Mouse (Mus musculus): ENCODE data around the gene 2410015M20Rik.
A peak's percentile ranks its signal among the peaks of the same experiment; 100 is the strongest.
"Not testable (repeated sequence)": the region's sequence is repeated elsewhere in the genome, so short reads cannot be mapped to it uniquely, and the experiment has no call there.

The 2410015M20Rik gene

DNA sequence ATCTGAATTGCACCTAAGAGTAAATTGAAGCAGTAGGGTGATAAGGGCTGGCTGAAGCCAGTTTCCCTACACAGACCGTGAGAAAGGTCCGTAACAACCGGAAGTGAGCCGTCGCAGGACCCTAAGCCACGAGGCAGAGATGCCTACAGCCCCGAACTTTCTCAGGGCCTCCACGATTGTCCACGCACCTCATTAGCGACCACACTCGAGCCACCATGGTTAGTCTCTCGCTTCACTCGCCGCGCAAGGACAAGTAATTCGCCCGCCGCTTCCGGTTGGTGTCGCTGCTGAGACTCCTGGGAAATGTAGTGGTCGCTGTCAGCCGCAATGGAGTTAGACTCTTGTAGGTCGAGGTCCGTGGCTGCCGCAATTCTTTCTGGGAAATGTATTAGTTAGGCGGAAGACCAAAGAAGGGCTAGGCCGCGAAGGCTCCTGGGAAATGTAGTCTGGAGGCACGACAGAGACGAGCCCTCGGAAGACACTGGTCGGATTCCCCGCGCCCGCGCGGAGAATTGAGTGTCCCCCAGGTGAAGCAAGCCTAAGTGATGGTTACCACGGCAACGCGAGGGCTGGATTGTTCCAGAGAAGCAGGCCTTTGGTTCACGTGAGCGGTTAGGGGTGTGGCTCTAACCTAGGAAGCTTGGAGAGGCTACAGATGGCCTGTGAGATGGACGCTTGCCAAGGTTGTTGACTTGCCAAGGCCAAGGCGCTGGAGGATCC is at the start of gene 2410015M20Rik:
Gene 2410015M20Rik (minus strand): TSS at position 320 of the 720 bp plus-strand sequence.
- peak; percentile 91 for DNase-seq (ENCODE audit: low read depth, low spot score)

- DNase-seq (ENCODE audit: low read depth, low spot score), result no peak
Measured at GRCm38 (mm10) chr17:56656171-56656570, 46.6 kb upstream of the 2410015M20Rik start.

DNA sequence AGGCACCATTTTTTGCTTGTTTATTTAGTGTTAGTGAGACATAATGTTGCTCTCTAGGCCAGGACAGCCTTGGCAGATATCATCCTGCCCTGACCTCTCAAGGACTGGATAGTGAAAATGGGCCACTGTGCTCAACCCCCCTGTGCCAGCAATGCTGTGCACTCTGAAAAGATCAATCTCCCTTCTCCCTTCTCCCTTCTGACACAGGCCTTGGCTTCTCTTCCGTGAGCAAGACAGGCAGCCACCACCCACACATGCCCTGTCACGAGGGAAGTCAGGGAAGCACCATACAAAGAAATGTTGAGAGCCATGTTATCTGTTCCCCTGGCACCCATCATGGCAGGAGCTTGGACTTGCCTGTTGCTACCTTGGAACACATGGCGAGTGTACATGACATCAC is 45.7 kb upstream of the 2410015M20Rik start:
- no peak for DNase-seq (ENCODE audit: low read depth, low spot score)

- no peak for DNase-seq (ENCODE audit: low read depth, low spot score)
Measured at GRCm38 (mm10) chr17:56654771-56655170, 45.2 kb upstream of the 2410015M20Rik start.

DNA sequence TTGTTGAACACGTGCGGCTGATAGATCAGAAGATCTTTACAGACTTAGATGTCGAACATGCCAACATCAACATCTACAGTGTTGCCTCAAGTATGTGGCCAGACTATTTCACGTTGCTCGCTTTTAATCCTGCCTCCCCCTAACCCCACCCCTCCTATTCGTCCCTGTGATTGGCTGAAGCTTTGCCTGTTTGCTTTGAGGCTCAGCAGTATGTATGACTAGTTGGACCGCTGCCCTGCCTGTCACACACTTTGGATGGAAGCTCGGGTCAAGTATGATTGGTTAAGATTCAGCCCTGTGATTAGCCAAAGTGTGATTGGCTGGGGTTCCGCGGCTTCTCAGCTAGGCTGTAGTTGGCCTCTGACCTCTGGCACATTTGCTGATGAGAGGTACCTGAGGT is 42.2 kb upstream of the 2410015M20Rik start:
- no peak for DNase-seq (ENCODE audit: low read depth, low spot score)

- DNase-seq (ENCODE audit: low read depth, low spot score), result no peak
Measured at GRCm38 (mm10) chr17:56647546-56647945, 38.0 kb upstream of the 2410015M20Rik start.

GRCm38 (mm10) chr17:56643237-56643636 is 33.7 kb upstream of the 2410015M20Rik start:
- DNase-seq (ENCODE audit: low read depth, low spot score), result no peak

GRCm38 (mm10) chr17:56634023-56634422 is 24.5 kb upstream of the 2410015M20Rik start:
- no peak for DNase-seq (ENCODE audit: low read depth, low spot score)

DNA sequence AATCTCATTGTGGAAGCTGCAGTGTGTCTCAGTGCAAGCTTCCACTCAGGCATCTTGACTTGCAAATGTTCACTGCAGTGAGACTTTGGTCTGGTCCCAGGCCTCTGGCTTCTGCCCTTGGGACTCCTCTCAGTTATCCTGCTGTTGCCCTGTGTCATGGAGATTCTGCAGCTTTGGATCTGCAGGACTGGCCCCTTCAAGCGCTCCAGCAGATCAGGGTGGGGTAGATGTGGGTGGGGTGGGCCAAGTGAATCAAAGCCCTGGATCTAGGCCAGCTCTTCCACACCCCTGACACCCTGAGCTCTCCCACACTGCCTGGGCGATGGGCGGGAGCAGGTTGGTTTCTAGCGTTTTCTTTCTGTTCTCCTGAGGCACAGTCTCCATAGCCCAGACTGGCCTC is 22.2 kb upstream of the 2410015M20Rik start:
- no peak for DNase-seq (ENCODE audit: low read depth, low spot score)

DNA sequence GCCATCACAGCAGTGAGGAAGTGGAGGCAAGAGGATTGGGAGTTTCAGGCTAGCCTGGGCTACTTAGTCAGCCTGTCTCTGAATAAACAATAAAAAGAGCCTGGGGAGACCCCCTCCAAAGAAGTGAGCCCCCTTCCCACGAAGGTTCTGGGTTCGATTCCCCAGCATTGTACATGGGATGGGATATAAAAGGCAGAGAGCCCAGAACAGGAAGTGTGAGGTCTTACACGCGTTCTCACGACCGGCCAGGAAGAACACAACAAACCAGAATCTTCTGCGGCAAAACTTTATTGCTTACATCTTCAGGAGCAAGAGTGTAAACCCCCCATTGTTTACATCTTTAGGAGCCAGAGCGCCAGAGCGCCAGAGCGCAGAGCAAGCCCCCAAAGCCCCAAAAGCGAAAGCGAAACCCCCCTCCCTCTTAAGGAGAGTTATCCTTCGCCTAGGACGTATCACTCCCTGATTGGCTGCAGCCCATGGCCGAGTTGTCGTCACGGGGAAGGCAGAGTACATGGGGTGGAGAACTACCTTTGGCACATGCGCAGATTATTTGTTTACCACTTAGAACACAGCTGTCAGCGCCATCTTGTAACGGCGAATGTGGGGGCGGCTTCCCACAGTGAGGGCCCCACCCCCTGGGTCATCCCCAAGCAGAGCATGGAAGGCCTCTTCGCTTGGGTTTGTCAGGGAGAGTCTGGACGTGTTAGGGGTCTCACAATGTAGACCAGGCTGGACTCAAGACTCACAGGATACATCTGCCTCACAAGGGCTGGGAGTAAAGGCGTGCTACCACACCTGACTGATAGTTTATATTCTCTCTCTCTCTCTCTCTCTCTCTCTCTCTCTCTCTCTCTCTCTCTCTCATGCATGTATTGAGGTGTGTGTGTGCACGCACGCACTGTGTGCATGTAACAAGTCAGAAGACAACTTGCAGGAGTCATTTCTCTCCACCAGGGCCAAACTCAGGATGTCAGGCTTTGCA is 20.5 kb upstream of the 2410015M20Rik start:
- DNase-seq (ENCODE audit: low read depth, low spot score), result not testable (repeated sequence)

GRCm38 (mm10) chr17:56627530-56628277 is 18.1 kb upstream of the 2410015M20Rik start, which contains the start of gene Catsperd:
Catsperd (plus strand) TSS chr17:56628143.
- no peak for DNase-seq (ENCODE audit: low read depth, low spot score)

GRCm38 (mm10) chr17:56626754-56627470 is 17.3 kb upstream of the 2410015M20Rik start, which contains the start of gene Lonp1:
Lonp1 (minus strand) TSS chr17:56626887.
- peak; percentile 92 for DNase-seq (ENCODE audit: low read depth, low spot score)

DNA sequence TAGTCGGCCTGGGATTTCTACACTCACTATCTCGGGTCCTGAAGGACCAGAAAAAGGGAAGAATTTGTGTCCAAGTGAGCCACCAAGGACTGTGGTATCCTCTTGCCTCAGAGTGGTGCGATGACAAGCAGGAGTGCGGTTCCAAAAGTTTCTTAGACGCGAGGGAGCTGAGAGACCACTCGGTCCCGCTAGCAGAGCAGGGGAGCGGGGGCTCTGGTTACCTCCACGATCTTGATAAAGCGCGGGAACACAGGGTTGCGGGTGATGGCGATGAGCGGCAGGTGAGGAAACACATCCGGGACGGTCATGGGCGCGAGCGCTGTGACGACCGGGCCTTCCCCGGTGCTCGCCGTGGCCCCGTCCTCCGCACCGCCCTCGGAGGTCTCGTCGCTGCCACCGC is 16.7 kb upstream of the 2410015M20Rik start:
- DNase-seq (ENCODE audit: low read depth, low spot score), result no peak

GRCm38 (mm10) chr17:56625495-56625894 is 15.9 kb upstream of the 2410015M20Rik start:
- DNase-seq (ENCODE audit: low read depth, low spot score), result no peak

DNA sequence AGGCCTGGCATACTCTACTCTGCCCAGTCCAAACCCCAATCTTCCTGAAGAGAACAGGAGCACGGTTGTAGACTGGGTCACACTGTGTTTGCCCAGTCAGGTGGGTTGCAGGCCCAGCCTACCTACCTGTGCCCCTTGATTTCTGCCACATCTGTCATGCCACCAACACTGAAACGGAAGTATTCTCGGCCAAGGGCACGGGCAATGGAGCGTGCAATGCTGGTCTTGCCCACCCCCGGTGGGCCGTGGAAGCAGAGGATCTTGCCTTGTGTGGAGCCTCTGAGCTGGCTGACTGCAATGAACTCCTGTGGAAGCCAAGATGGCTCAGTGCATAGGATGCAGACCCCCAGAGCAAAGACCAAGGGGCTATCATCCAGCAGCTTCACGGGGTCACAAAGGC is 8.1 kb upstream of the 2410015M20Rik start:
- no peak for DNase-seq (ENCODE audit: low read depth, low spot score)

- no peak for DNase-seq (ENCODE audit: low read depth, low spot score)
Measured at GRCm38 (mm10) chr17:56616725-56617124, 7.2 kb upstream of the 2410015M20Rik start.

GRCm38 (mm10) chr17:56615792-56616191 is 6.2 kb upstream of the 2410015M20Rik start:
- DNase-seq (ENCODE audit: low read depth, low spot score), result no peak

- no peak for DNase-seq (ENCODE audit: low read depth, low spot score)
Measured at GRCm38 (mm10) chr17:56615136-56615784, 5.7 kb upstream of the 2410015M20Rik start.

- DNase-seq (ENCODE audit: low read depth, low spot score), result no peak
Measured at GRCm38 (mm10) chr17:56614391-56615135, 5.0 kb upstream of the 2410015M20Rik start.

GRCm38 (mm10) chr17:56613893-56614292 is 4.3 kb upstream of the 2410015M20Rik start:
- not testable (repeated sequence) for DNase-seq (ENCODE audit: low read depth, low spot score)
